Mouse (Mus musculus) retina, postnatal 1 day (tissue): ENCODE data around the gene Slc45a3.

Experiments used
- DNase-seq: peaks from one replicate; pipeline ENCODE4 v3.0.0-alpha.2; 2012

Gene Slc45a3

GRCm38 (mm10) chr1:132030574-132030973, 67.8 kb downstream of the Slc45a3 start:
- no peak for DNase-seq

DNA sequence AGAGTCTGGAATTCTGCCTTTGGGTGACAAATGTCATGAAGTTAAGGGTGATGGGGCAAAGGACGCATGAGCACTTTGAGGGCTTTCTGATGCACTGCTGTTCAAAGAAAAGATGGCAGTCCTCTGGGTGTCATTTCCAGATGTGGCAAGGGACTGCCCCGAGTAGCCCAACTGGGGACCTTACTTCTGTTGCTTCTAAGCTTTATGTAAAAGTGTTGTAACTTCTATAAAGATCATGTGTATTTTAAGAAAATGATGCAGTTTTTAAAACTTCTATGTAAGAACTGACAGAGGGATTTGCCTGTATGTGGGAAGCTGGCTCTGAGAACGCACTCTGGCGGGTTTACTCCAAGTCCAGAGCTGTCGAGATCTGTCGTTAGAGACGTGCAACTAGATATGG, 69.4 kb downstream of the Slc45a3 start:
- DNase-seq, result no peak
